Mouse (Mus musculus) stomach, embryonic 14.5 days (tissue): ENCODE results near the gene Slc25a24. TPM values are rescaled to one million over a fixed set of nuclear protein-coding genes. Genes with fewer than 3 reads are reported as not detected.

ENCODE experiments used
- ATAC-seq: fragments of 200-750 bp; cut with Nextera tagmentation; 2 replicates; pipeline ENCODE4 v1.8.0; 2017; ENCODE audit warnings: low read depth, moderate TSS enrichment; ENCODE audit not compliant: insufficient number of reproducible peaks, insufficient read depth, low FRiP score
- H3K27ac ChIP-seq: fragments of 300-500 bp; sonication (generic); 2 replicates; pipeline ENCODE4 v1.5.1; 2014; ENCODE audit warnings: mild to moderate bottlenecking, low read length, moderate library complexity, mixed read lengths
- H3K27me3 ChIP-seq: fragments of 300-500 bp; sonication (generic); 2 replicates; pipeline ENCODE4 v1.6.1; 2014; ENCODE audit warnings: low read length, control low read depth, mixed read lengths; ENCODE audit not compliant: control insufficient read depth, insufficient read depth
- H3K36me3 ChIP-seq: fragments of 300-500 bp; sonication (generic); 2 replicates; pipeline ENCODE4 v1.6.1; 2014; ENCODE audit warnings: mild to moderate bottlenecking, control low read depth, low read length, moderate library complexity, mixed read lengths; ENCODE audit not compliant: control insufficient read depth, insufficient read depth
- H3K4me1 ChIP-seq: fragments of 300-500 bp; sonication (generic); 2 replicates; pipeline ENCODE4 v1.6.1; 2014; ENCODE audit warnings: low read length, control low read depth, mixed read lengths; ENCODE audit not compliant: control insufficient read depth, insufficient read depth
- H3K4me2 ChIP-seq: fragments of 300-500 bp; sonication (generic); replicated peaks from 2 replicates; pipeline ENCODE4 v1.6.1; 2014; ENCODE audit warnings: low read depth, low read length, control low read depth
- H3K4me3 ChIP-seq: fragments of 300-500 bp; sonication (generic); 2 replicates; pipeline ENCODE4 v1.5.1; 2014; ENCODE audit warnings: low read depth, low read length, control low read depth
- H3K9ac ChIP-seq: fragments of 300-500 bp; sonication (generic); replicated peaks from 2 replicates; pipeline ENCODE4 v1.6.1; 2014; ENCODE audit warnings: low read depth, mild to moderate bottlenecking, control low read depth, low read length, moderate library complexity, mixed read lengths
- H3K9me3 ChIP-seq: fragments of 300-500 bp; sonication (generic); 2 replicates; pipeline ENCODE4 v1.6.1; 2016; ENCODE audit warnings: low read depth, low read length, control low read depth; ENCODE audit not compliant: control insufficient read depth
- WGBS: fragments of 180-500 bp; shearing (Covaris S2); extraction: QIAGEN DNeasy Blood & Tissue Kit; methylation state at CpG from one replicate; pipeline ENCODE4 v1.1.7; 2014; 5-methylcytosine and 5-hydroxymethylcytosine counted together
- polyA plus RNA-seq: library from polyadenylated mRNA; unstranded; fragments of >200 nt; fragmentation: Nextera tagmentation; extraction: Ambion mirVana; gene quantifications from 2 replicates; pipeline ENCODE4 v1.2.1, GENCODE M21; 2014

Gene Slc25a24
- polyA plus RNA-seq, result 43.8 and 47.0 TPM in 2 replicates

- Histone ChIP-seq H3K4me2 (peak within 1 kb of the TSS; percentile 50), H3K4me1 (peaks cover 8% of the 10 kb centered on the region; the same call in 1 of the 2 replicates), H3K36me3 (no peaks in the 10 kb centered on the region; the same call in 1 of the 2 replicates), H3K27me3 (no peaks in the 10 kb centered on the region), H3K9me3 (no peaks in the 10 kb centered on the region), H3K27ac (peak within 1 kb of the TSS; percentile 84), H3K9ac (peak within 1 kb of the TSS; percentile 90), H3K4me3 (peak within 1 kb of the TSS; percentile 92)
- under 1% methylated on average over 40 of the region's 49 CpGs for WGBS
- peak; percentile 93 for ATAC-seq
These were observed at the start of gene Slc25a24 for GRCm38 (mm10) chr3:109122641-109123530. Slc25a24 (plus strand) TSS chr3:109123149.

- Histone ChIP-seq H3K9me3 (no peaks in the 10 kb centered on the region), H3K36me3 (no peaks in the 10 kb centered on the region), H3K9ac (no peak within 1 kb of the TSS), H3K4me2 (no peak within 1 kb of the TSS), H3K27me3 (no peaks in the 10 kb centered on the region), H3K27ac (no peak within 1 kb of the TSS), H3K4me3 (no peak within 1 kb of the TSS), H3K4me1 (no peaks in the 10 kb centered on the region)
- ATAC-seq, result no peak
- 94% methylated on average over 17 of the region's 17 CpGs for WGBS
These were observed 42.8 kb upstream of the Slc25a24 start, which contains the start of gene Slc25a54 for GRCm38 (mm10) chr3:109080169-109080568. Slc25a54 (plus strand) TSS chr3:109080469.

- WGBS, result 94% methylated on average over 2 of the region's 2 CpGs
- ATAC-seq, result no peak
- Histone ChIP-seq H3K4me3 (no peak overlapping the region), H3K4me2 (no peak overlapping the region), H3K9me3 (no peaks in the 10 kb centered on the region), H3K27me3 (no peaks in the 10 kb centered on the region), H3K36me3 (no peaks in the 10 kb centered on the region), H3K27ac (no peak overlapping the region), H3K9ac (no peak overlapping the region), H3K4me1 (no peaks in the 10 kb centered on the region)
These were observed 38.5 kb upstream of the Slc25a24 start for GRCm38 (mm10) chr3:109084418-109084817.

GRCm38 (mm10) chr3:109088460-109088859 lies 34.5 kb upstream of the Slc25a24 start:
- WGBS, result 15% methylated on average over 2 of the region's 2 CpGs
- Histone ChIP-seq H3K4me2 (no peak overlapping the region), H3K4me3 (no peak overlapping the region), H3K4me1 (no peaks in the 10 kb centered on the region), H3K27me3 (no peaks in the 10 kb centered on the region), H3K9ac (no peak overlapping the region), H3K27ac (no peak overlapping the region), H3K9me3 (no peaks in the 10 kb centered on the region), H3K36me3 (no peaks in the 10 kb centered on the region)
- no peak for ATAC-seq

- no peak overlapping the region for H3K27ac ChIP-seq
- no peaks in the 10 kb centered on the region for H3K4me1 ChIP-seq
- 55% methylated on average over 8 of the region's 8 CpGs for WGBS
- H3K27me3 ChIP-seq, result no peaks in the 10 kb centered on the region
- no peaks in the 10 kb centered on the region for H3K9me3 ChIP-seq
- no peak overlapping the region for H3K4me3 ChIP-seq
- no peak for ATAC-seq
- no peak overlapping the region for H3K9ac ChIP-seq
- H3K4me2 ChIP-seq, result no peak overlapping the region
- no peaks in the 10 kb centered on the region for H3K36me3 ChIP-seq
These were observed 18.2 kb upstream of the Slc25a24 start for GRCm38 (mm10) chr3:109104702-109105101.

- Histone ChIP-seq H3K4me1 (no peaks in the 10 kb centered on the region), H3K9me3 (no peaks in the 10 kb centered on the region), H3K36me3 (no peaks in the 10 kb centered on the region), H3K27me3 (no peaks in the 10 kb centered on the region), H3K27ac (no peak overlapping the region), H3K4me2 (no peak overlapping the region), H3K4me3 (no peak overlapping the region), H3K9ac (no peak overlapping the region)
- no peak for ATAC-seq
These were observed 5.8 kb upstream of the Slc25a24 start for GRCm38 (mm10) chr3:109117136-109117535.

- WGBS, result 68% methylated on average over 5 of the region's 5 CpGs
These were observed 3.4 kb upstream of the Slc25a24 start for GRCm38 (mm10) chr3:109119562-109119961.

GRCm38 (mm10) chr3:109119973-109120372 lies 3.0 kb upstream of the Slc25a24 start:
- H3K4me3 ChIP-seq, result no peak overlapping the region
- WGBS, result 50% methylated on average over 5 of the region's 5 CpGs
- H3K27me3 ChIP-seq, result no peaks in the 10 kb centered on the region
- H3K4me2 ChIP-seq, result no peak overlapping the region
- H3K36me3 ChIP-seq, result no peaks in the 10 kb centered on the region
- H3K27ac ChIP-seq, result no peak overlapping the region
- no peak for ATAC-seq
- no peaks in the 10 kb centered on the region for H3K9me3 ChIP-seq
- H3K4me1 ChIP-seq, result peaks cover 8% of the 10 kb centered on the region; the same call in 1 of the 2 replicates
- H3K9ac ChIP-seq, result no peak overlapping the region

More at GRCm38 (mm10) chr3:109119562-109119961, 3.4 kb upstream of the Slc25a24 start:
- no peak overlapping the region for H3K4me2 ChIP-seq
- H3K27ac ChIP-seq, result no peak overlapping the region
- no peaks in the 10 kb centered on the region for H3K36me3 ChIP-seq
- no peak overlapping the region for H3K9ac ChIP-seq
- peaks cover 8% of the 10 kb centered on the region; the same call in 1 of the 2 replicates for H3K4me1 ChIP-seq
- no peaks in the 10 kb centered on the region for H3K27me3 ChIP-seq
- ATAC-seq, result no peak
- no peak overlapping the region for H3K4me3 ChIP-seq
- no peaks in the 10 kb centered on the region for H3K9me3 ChIP-seq
